ENCODE assay signal across 10 mouse cellular contexts in genomic region chr4:32352842-32353241, GRCm38 (mm10).
DNase-seq lines count a peak whose midpoint lies in the region; ATAC-seq and TF ChIP-seq lines count a peak whose summit lies in the region.
"Had no signal": no experiment of that assay in that cellular context is flagged by ENCODE, and none has a peak within 500 bp of the region (broad histone marks: within the 10 kb centered on the region; RNA-seq: fewer than 3 reads in every experiment).

No protein-coding gene starts in this region.

- H3K36me3 ChIP-seq in lung, postnatal 0 days (ENCODE audit: insufficient read depth, low read length), result no peaks in the 10 kb centered on the region
- H3K36me3 ChIP-seq in heart, embryonic 12.5 days, result no peaks in the 10 kb centered on the region
- H3K36me3 ChIP-seq in limb, embryonic 14.5 days (ENCODE audit: control insufficient read depth, insufficient read depth, low read length), result no peaks in the 10 kb centered on the region
- no peaks in the 10 kb centered on the region for H3K36me3 ChIP-seq in stomach, embryonic 15.5 days

- H3K27me3 ChIP-seq in lung, postnatal 0 days (replicated peaks; ENCODE audit: insufficient read depth, low read length), result no peaks in the 10 kb centered on the region
- H3K27me3 ChIP-seq in heart, embryonic 12.5 days (replicated peaks), result no peaks in the 10 kb centered on the region
- H3K27me3 ChIP-seq in limb, embryonic 14.5 days (ENCODE audit: control insufficient read depth, insufficient read depth, low read length), result no peaks in the 10 kb centered on the region
- H3K27me3 ChIP-seq in stomach, embryonic 15.5 days (replicated peaks), result no peaks in the 10 kb centered on the region
- H3K27me3 ChIP-seq: Patski had no signal

- no peak overlapping the region for H3K9ac ChIP-seq in lung, postnatal 0 days (replicated peaks; ENCODE audit: low read depth)
- H3K9ac ChIP-seq in heart, embryonic 12.5 days, result peak overlapping the region; percentile 43
- no peak overlapping the region for H3K9ac ChIP-seq in limb, embryonic 14.5 days (ENCODE audit: low read depth, low read length, severe bottlenecking)
- H3K9ac ChIP-seq in stomach, embryonic 15.5 days, result no peak overlapping the region

- 17% methylated on average over 4 of the region's 4 CpGs for WGBS in lung, postnatal 0 days
- 2% methylated on average over 4 of the region's 4 CpGs for WGBS in heart, embryonic 12.5 days
- WGBS in limb, embryonic 14.5 days, result 36% methylated on average over 4 of the region's 4 CpGs
- WGBS in stomach, embryonic 15.5 days, result 13% methylated on average over 4 of the region's 4 CpGs

- no peak overlapping the region for H3K4me3 ChIP-seq in lung, postnatal 0 days (ENCODE audit: low read depth, low read length)
- no peak overlapping the region for H3K4me3 ChIP-seq in heart, embryonic 12.5 days
- no peak overlapping the region for H3K4me3 ChIP-seq in limb, embryonic 14.5 days (replicated peaks; ENCODE audit: low read length)
- no peak overlapping the region for H3K4me3 ChIP-seq in stomach, embryonic 15.5 days (replicated peaks)

- TF ChIP-seq CTCF in lung, postnatal 0 days (IDR thresholded peaks at IDR 0.05), result no peak

- DNase-seq in lung, postnatal 0 days (ENCODE audit: low spot score), result peak; percentile 63
- no peak for DNase-seq in lung, postnatal 14 days
- DNase-seq in limb, embryonic 14.5 days (ENCODE audit: low spot score), result peak; percentile 58
- DNase-seq in layer of hippocampus, adult 8-10 months (ENCODE audit: low spot score in 2 of 2), result no peak
- DNase-seq in right cerebral cortex, postnatal 36 days (ENCODE audit: low spot score in 2 of 2), result no peak
- DNase-seq in ovary, postnatal 14 days (ENCODE audit: low spot score), result no peak
- DNase-seq: thymus, adult 2 months had no signal

- no peaks in the 10 kb centered on the region for H3K9me3 ChIP-seq in lung, postnatal 0 days (ENCODE audit: low read length)
- H3K9me3 ChIP-seq in heart, embryonic 12.5 days (replicated peaks), result no peaks in the 10 kb centered on the region
- no peaks in the 10 kb centered on the region for H3K9me3 ChIP-seq in limb, embryonic 14.5 days (ENCODE audit: control insufficient read depth, low read length)
- H3K9me3 ChIP-seq in stomach, embryonic 15.5 days, result no peaks in the 10 kb centered on the region

- ATAC-seq in lung, postnatal 0 days, result peak; percentile 48
- ATAC-seq in heart, embryonic 12.5 days (ENCODE audit: insufficient number of reproducible peaks, low FRiP score), result peak; percentile 68
- ATAC-seq in limb, embryonic 14.5 days (ENCODE audit: low FRiP score, low read depth), result peak; percentile 64; the same call in 1 of the 2 replicates
- peak; percentile 63; the same call in 1 of the 2 replicates for ATAC-seq in stomach, embryonic 15.5 days (ENCODE audit: insufficient read depth, low FRiP score, low read depth)
- ATAC-seq: Patski had no signal

- no peak for TF ChIP-seq POLR2A in limb, embryonic 14.5 days (IDR thresholded peaks at IDR 0.05; ENCODE audit: borderline replicate concordance, extremely low read depth, insufficient read depth, insufficient read length)

- H3K4me1 ChIP-seq in lung, postnatal 0 days (ENCODE audit: insufficient read depth, low read depth, low read length), result peaks cover 6% of the 10 kb centered on the region
- H3K4me1 ChIP-seq in heart, embryonic 12.5 days (replicated peaks), result peaks cover 33% of the 10 kb centered on the region
- H3K4me1 ChIP-seq in limb, embryonic 14.5 days (ENCODE audit: control insufficient read depth, insufficient read depth, low read length), result peaks cover 26% of the 10 kb centered on the region
- peaks cover 12% of the 10 kb centered on the region for H3K4me1 ChIP-seq in stomach, embryonic 15.5 days

- H3K4me2 ChIP-seq in lung, postnatal 0 days (replicated peaks; ENCODE audit: low read depth, low read length), result no peak overlapping the region
- H3K4me2 ChIP-seq in heart, embryonic 12.5 days, result peak overlapping the region; percentile 44
- peak overlapping the region; percentile 14; the same call in 1 of the 2 replicates for H3K4me2 ChIP-seq in limb, embryonic 14.5 days (replicated peaks; ENCODE audit: low read depth, low read length, severe bottlenecking)
- H3K4me2 ChIP-seq in stomach, embryonic 15.5 days, result no peak overlapping the region

- H3K27ac ChIP-seq in lung, postnatal 0 days (ENCODE audit: low read length), result peak overlapping the region; percentile 57
- peak overlapping the region; percentile 84 for H3K27ac ChIP-seq in heart, embryonic 12.5 days (ENCODE audit: poor library complexity, severe bottlenecking)
- peak overlapping the region; percentile 39; the same call in 1 of the 2 replicates for H3K27ac ChIP-seq in limb, embryonic 14.5 days (replicated peaks; ENCODE audit: low read depth, low read length)
- peak overlapping the region; percentile 40; the same call in 1 of the 2 replicates for H3K27ac ChIP-seq in stomach, embryonic 15.5 days

- no peak for TF ChIP-seq EP300 in lung, postnatal 0 days (IDR thresholded peaks at IDR 0.05)

Comparison
In these comparisons a context has a peak if more than half of its experiments do, and no peak if none do; other contexts are left out.
1. DNase-seq: peak in lung, postnatal 0 days (single experiment) and limb, embryonic 14.5 days (single experiment); none in lung, postnatal 14 days (single experiment), layer of hippocampus, adult 8-10 months (0 of 2), right cerebral cortex, postnatal 36 days (0 of 2) and ovary, postnatal 14 days (single experiment).
2. H3K4me2 ChIP-seq: peak in heart, embryonic 12.5 days (single experiment) and limb, embryonic 14.5 days (single experiment); none in lung, postnatal 0 days (single experiment) and stomach, embryonic 15.5 days (single experiment).
3. Peak in every context shown above with its lines, with median percentiles within 50 percentile points of each other: ATAC-seq and H3K27ac ChIP-seq.